ENCODE assay signal across 9 mouse cellular contexts in genomic region chr2:77402329-77402728, GRCm38 (mm10).
A peak's percentile ranks its signal among the peaks of the same experiment; 100 is the strongest.
DNase-seq lines count a peak whose midpoint lies in the region; ATAC-seq lines count a peak whose summit lies in the region.
"Had no signal": no experiment of that assay in that cellular context is flagged by ENCODE, and none has a peak within 500 bp of the region (broad histone marks: within the 10 kb centered on the region; RNA-seq: fewer than 3 reads in every experiment).

No protein-coding gene starts in this region.

- no peak for ATAC-seq in heart, embryonic 15.5 days (replicated peaks; ENCODE audit: insufficient number of reproducible peaks, insufficient read depth, low FRiP score, low read depth)
- no peak for ATAC-seq in embryonic facial prominence, embryonic 15.5 days (ENCODE audit: insufficient number of reproducible peaks, low FRiP score, low TSS enrichment, low read depth)
- ATAC-seq in intestine, embryonic 16.5 days: no peak
- ATAC-seq in midbrain, embryonic 16.5 days: no peak

- H3K9me3 ChIP-seq in heart, embryonic 15.5 days (replicated peaks): no peaks in the 10 kb centered on the region
- H3K9me3 ChIP-seq in embryonic facial prominence, embryonic 15.5 days (replicated peaks): no peaks in the 10 kb centered on the region
- no peaks in the 10 kb centered on the region for H3K9me3 ChIP-seq in intestine, embryonic 16.5 days (ENCODE audit: control insufficient read depth, low read length)
- no peaks in the 10 kb centered on the region for H3K9me3 ChIP-seq in midbrain, embryonic 16.5 days (replicated peaks; ENCODE audit: control insufficient read depth, low read length, poor library complexity, severe bottlenecking)

- no peak overlapping the region for H3K9ac ChIP-seq in heart, embryonic 15.5 days
- H3K9ac ChIP-seq in embryonic facial prominence, embryonic 15.5 days: no peak overlapping the region
- H3K9ac ChIP-seq in intestine, embryonic 16.5 days (ENCODE audit: low read depth, low read length): no peak overlapping the region
- H3K9ac ChIP-seq in midbrain, embryonic 16.5 days (ENCODE audit: low read depth, low read length): no peak overlapping the region

- H3K27me3 ChIP-seq in heart, embryonic 15.5 days: no peaks in the 10 kb centered on the region
- no peaks in the 10 kb centered on the region for H3K27me3 ChIP-seq in embryonic facial prominence, embryonic 15.5 days
- no peaks in the 10 kb centered on the region for H3K27me3 ChIP-seq in intestine, embryonic 16.5 days (replicated peaks; ENCODE audit: control insufficient read depth, insufficient read depth, low read length)
- no peaks in the 10 kb centered on the region for H3K27me3 ChIP-seq in midbrain, embryonic 16.5 days (ENCODE audit: control insufficient read depth, insufficient read depth, low read depth, low read length)

- 21% methylated on average over 13 of the region's 13 CpGs for WGBS in heart, embryonic 15.5 days
- WGBS in embryonic facial prominence, embryonic 15.5 days: 29% methylated on average over 13 of the region's 13 CpGs
- WGBS in intestine, embryonic 16.5 days: 22% methylated on average over 13 of the region's 13 CpGs
- WGBS in midbrain, embryonic 16.5 days: 35% methylated on average over 13 of the region's 13 CpGs

- H3K4me1 ChIP-seq in heart, embryonic 15.5 days (replicated peaks): peaks cover 10% of the 10 kb centered on the region
- H3K4me1 ChIP-seq in embryonic facial prominence, embryonic 15.5 days: peaks cover 9% of the 10 kb centered on the region
- H3K4me1 ChIP-seq in intestine, embryonic 16.5 days (ENCODE audit: control insufficient read depth, insufficient read depth, low read length): no peaks in the 10 kb centered on the region
- peaks cover 4% of the 10 kb centered on the region; the same call in 1 of the 2 replicates for H3K4me1 ChIP-seq in midbrain, embryonic 16.5 days (ENCODE audit: control insufficient read depth, insufficient read depth, low read length)

- H3K36me3 ChIP-seq in heart, embryonic 15.5 days: no peaks in the 10 kb centered on the region
- H3K36me3 ChIP-seq in embryonic facial prominence, embryonic 15.5 days: no peaks in the 10 kb centered on the region
- no peaks in the 10 kb centered on the region for H3K36me3 ChIP-seq in intestine, embryonic 16.5 days (ENCODE audit: control insufficient read depth, insufficient read depth, low read length)
- H3K36me3 ChIP-seq in midbrain, embryonic 16.5 days (ENCODE audit: control insufficient read depth, insufficient read depth, low read length): no peaks in the 10 kb centered on the region

- H3K27ac ChIP-seq in heart, embryonic 15.5 days: no peak overlapping the region
- H3K27ac ChIP-seq in embryonic facial prominence, embryonic 15.5 days (replicated peaks): no peak overlapping the region
- H3K27ac ChIP-seq in intestine, embryonic 16.5 days (ENCODE audit: low read length): no peak overlapping the region
- no peak overlapping the region for H3K27ac ChIP-seq in midbrain, embryonic 16.5 days (ENCODE audit: low read length)

- DNase-seq in heart, adult 18-20 months: no peak
- no peak for DNase-seq in ovary, postnatal 36 days (ENCODE audit: low spot score)
- DNase-seq in frontal cortex, postnatal 36 days (ENCODE audit: low spot score in 2 of 2): no peak
- no peak for DNase-seq in layer of hippocampus, postnatal 14 days (ENCODE audit: low spot score in 2 of 2)
- DNase-seq: cerebellum, adult 9-10 months had no signal

- peak overlapping the region; percentile 31 for H3K4me3 ChIP-seq in heart, embryonic 15.5 days
- H3K4me3 ChIP-seq in embryonic facial prominence, embryonic 15.5 days (replicated peaks): peak overlapping the region; percentile 9
- H3K4me3 ChIP-seq in intestine, embryonic 16.5 days (ENCODE audit: low read length): peak overlapping the region; percentile 15; the same call in 1 of the 2 replicates
- H3K4me3 ChIP-seq in midbrain, embryonic 16.5 days (ENCODE audit: low read depth, low read length): no peak overlapping the region

- H3K4me2 ChIP-seq in heart, embryonic 15.5 days: peak overlapping the region; percentile 57
- H3K4me2 ChIP-seq in embryonic facial prominence, embryonic 15.5 days (replicated peaks): peak overlapping the region; percentile 40
- H3K4me2 ChIP-seq in intestine, embryonic 16.5 days (ENCODE audit: low read depth, low read length): peak overlapping the region; percentile 35
- H3K4me2 ChIP-seq in midbrain, embryonic 16.5 days (ENCODE audit: low read length): peak overlapping the region; percentile 2; the same call in 1 of the 2 replicates

Comparison
In these comparisons a context has a peak if more than half of its experiments do, and no peak if none do; other contexts are left out.
1. H3K4me2 ChIP-seq: peak in every context shown above with its lines; median percentile 57 in heart, embryonic 15.5 days; 40 in embryonic facial prominence, embryonic 15.5 days; 35 in intestine, embryonic 16.5 days; 2 in midbrain, embryonic 16.5 days.